Mouse (Mus musculus): Measurements from ENCODE around the gene Sf3b4.

Sf3b4 gene

GRCm38 (mm10) chr3:96220131-96220764, 48.1 kb downstream of the Sf3b4 start:
- DNase-seq (ENCODE audit: low read depth): peak; percentile 87

DNA sequence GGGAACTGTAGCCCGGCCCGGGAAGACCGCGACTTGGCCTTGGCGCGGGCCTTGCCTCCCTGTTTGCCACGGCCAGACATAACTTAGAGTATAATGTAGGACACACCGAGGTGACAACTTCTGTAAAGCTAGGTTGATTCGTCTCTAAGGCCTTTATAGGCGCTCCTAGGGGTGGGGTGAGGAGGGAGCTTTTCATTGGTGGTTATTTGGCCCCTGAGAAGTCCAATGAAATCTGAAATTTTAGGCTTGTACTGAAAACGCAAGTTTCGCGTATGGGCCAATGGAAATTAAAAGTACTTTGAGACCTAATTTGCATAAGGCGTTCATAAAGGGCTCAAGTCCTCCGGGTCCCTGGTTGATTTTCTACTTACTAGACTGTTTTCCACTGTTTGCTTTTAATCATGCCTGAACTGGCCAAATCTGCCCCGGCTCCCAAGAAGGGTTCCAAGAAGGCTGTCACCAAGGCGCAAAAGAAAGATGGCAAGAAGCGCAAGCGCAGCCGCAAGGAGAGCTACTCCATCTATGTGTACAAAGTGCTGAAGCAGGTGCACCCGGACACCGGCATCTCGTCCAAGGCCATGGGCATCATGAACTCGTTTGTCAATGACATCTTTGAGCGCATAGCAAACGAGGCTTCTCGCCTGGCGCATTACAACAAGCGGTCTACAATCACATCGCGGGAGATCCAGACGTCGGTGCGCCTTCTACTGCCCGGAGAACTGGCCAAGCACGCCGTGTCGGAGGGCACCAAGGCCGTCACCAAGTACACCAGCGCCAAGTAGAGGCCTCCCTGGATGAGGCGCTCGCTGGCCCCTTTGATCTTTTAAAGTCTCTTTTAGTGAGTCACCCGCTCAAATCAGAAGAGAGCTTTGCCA, 48.9 kb downstream of the Sf3b4 start, which contains the start of the genes Hist2h2ac and Hist2h2be:
Gene Hist2h2ac (minus strand): TSS at position 116 of the 875 bp plus-strand sequence.
Gene Hist2h2be (plus strand): TSS at position 355 of the 875 bp plus-strand sequence.
- peak; percentile 100 for DNase-seq (ENCODE audit: low read depth)

DNA sequence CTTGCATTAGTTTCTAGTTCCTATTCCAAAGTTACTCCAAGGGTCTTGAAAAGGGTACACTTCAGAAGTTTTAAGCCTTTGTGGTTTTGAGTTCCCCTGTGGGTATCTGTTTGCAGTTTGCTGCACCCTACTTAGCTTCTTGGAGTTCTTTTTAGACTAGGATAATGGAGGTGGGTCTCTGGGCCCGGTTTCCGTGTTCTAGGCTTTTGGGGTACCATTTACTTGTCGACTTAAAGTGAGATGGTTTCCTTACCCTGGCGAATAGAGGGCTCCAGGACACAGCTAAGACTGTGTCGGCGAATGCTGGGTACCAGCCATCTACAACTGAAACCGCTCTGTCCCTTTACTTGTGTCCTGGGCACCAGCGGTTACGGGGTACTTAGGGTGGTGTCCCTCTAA, 49.5 kb downstream of the Sf3b4 start:
- DNase-seq (ENCODE audit: low read depth): no peak

DNA sequence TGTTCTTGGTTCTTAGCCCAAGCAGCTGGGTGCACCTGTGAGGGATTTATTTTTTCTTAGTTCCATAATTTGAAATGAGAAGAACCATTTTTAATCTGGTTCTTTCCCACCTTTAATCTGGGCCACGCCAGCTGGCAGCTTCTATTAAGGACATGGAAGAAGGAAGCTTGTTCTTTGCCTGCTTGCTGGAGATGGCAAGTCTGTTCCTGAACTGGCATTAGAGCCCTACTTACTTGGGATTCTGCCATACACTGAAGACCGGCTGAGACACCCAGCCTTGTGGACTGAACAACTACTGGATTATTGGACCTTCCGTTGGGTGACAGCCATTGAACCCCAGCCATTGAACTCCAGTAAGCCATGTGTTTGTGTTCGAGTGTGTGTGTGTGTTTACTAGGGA, 50.6 kb downstream of the Sf3b4 start:
- DNase-seq (ENCODE audit: low read depth): no peak

DNA sequence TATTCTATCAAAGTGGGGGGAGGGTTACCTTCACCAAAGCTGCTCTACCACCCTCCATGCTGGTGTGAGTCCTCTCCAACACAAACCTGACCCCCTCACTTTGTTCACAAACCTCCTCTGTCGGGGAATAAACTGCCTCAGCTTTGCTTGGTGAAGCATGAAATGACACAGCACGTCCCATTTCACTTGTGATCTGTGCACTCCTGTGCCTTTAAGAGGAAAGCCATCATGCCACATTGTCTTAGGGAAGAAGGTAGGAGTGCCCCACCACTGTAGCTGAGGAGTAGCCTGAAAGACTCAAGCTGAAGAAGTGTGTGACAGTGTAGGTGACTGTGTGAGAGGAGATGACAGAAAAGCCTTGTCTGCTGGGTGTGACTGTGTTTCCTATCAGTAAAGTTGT, 53.3 kb downstream of the Sf3b4 start:
- DNase-seq (ENCODE audit: low read depth): no peak

All from 416B (cell line).